Mouse (Mus musculus): ENCODE data around the gene Tirap. TPM values are rescaled to one million over a fixed set of nuclear protein-coding genes. Genes with fewer than 3 reads are reported as not detected.

The Tirap gene
- polyA plus RNA-seq, 1 experiment from 2014 or later: 12.0 TPM

DNA sequence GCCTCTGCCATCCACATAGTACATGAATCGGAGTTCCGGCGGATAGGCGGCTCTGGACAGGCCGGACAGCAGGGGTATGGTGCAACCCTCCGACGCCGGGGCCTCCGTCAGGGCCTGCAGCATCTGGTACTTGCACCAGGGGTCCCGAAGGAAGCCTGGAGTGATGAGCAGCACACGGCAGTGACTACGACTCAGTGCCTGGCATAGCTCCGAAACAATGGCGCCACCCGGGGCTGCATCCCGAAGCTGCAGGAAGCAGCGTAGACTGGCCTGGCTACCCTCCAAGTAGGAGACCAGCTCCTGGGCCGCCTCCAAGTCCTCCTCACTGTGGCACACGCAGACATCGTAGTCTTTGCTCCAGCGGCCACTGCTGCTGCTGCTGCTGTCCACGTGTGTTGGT, 11.4 kb downstream of the Tirap start:
- DNase-seq (peak; percentile 68), ATAC-seq (ENCODE audit: insufficient read depth) (peak; percentile 52; the same call in 1 of the 2 replicates)
- Histone ChIP-seq H3K4me1 (ENCODE audit: insufficient read depth) (no peaks in the 10 kb centered on the region), H3K27ac (ENCODE audit: low read depth) (no peak overlapping the region), H3K27me3 (ENCODE audit: insufficient read depth, low read length) (no peaks in the 10 kb centered on the region), H3K9ac (no peak overlapping the region), H3K4me3 (ENCODE audit: low read depth, low read length) (no peak overlapping the region), H3K4me2 (no peak overlapping the region), H3K9me3 (ENCODE audit: low read depth, low read length) (no peaks in the 10 kb centered on the region), H3K36me3 (ENCODE audit: insufficient read depth) (peaks cover 36% of the 10 kb centered on the region; the same call in 1 of the 2 replicates)
- TF ChIP-seq CTCF (IDR thresholded peaks at IDR 0.05; ENCODE audit: low read depth): no peak
- 73% methylated on average over 22 of the region's 22 CpGs for WGBS

DNA sequence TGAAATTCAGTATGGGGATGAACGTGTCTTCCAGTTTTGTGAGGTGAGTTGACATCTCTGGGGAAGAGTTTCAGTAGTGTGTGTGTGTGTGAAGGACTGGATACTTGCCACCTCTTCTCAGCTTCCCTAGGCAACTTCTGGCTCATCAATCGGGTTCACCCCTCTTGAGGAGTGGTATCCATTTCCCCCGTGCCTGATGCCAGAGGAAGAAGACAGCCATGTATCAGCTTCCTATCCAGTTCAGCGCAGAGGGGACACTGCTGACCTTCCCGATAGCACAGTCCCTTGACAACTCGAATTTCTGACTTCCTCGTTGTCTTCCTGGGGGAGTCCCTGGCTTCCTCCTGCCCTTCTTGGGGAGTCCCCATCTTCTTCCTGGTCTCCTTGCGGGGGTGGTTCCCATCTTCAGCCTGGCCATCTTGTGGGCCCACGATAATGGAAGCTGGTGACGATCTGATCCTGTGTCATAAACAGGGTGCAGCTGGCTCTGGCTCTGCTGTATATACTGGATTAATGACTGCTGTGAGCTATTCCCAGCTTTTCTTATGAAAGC, 12.7 kb downstream of the Tirap start:
- no peak overlapping the region for H3K4me3 ChIP-seq (ENCODE audit: low read depth, low read length)
- no peaks in the 10 kb centered on the region for H3K27me3 ChIP-seq (ENCODE audit: insufficient read depth, low read length)
- 74% methylated on average over 10 of the region's 10 CpGs for WGBS
- no peak overlapping the region for H3K27ac ChIP-seq (ENCODE audit: low read depth)
- TF ChIP-seq CTCF (IDR thresholded peaks at IDR 0.05; ENCODE audit: low read depth): no peak
- H3K9ac ChIP-seq: no peak overlapping the region
- H3K9me3 ChIP-seq (ENCODE audit: low read depth, low read length): no peaks in the 10 kb centered on the region
- peaks cover 36% of the 10 kb centered on the region; the same call in 1 of the 2 replicates for H3K36me3 ChIP-seq (ENCODE audit: insufficient read depth)
- DNase-seq (peak; percentile 24), ATAC-seq (ENCODE audit: insufficient read depth) (no peak)
- H3K4me1 ChIP-seq (ENCODE audit: insufficient read depth): no peaks in the 10 kb centered on the region
- H3K4me2 ChIP-seq: no peak overlapping the region

DNA sequence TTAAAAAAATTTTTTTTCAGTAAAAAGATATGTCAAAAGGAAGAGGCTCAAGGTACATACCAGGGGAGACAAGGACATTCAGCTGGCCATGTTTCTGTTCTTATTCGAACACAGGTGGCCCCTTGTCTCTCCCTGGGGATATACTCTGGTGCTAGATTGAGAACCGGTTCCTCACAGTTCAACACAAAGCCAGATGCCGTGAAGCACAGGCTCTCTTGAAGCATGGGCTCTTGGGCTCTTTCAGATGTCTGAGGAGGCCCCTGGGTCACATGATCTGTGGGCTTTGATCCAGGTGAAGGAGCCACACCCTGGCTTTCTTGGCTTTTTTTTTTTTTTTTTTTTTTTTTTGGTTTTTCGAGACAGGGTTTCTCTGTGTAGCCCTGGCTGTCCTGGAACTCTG, 13.7 kb downstream of the Tirap start:
- Histone ChIP-seq H3K27ac (ENCODE audit: low read depth) (no peak overlapping the region), H3K4me2 (no peak overlapping the region), H3K9me3 (ENCODE audit: low read depth, low read length) (no peaks in the 10 kb centered on the region), H3K27me3 (ENCODE audit: insufficient read depth, low read length) (no peaks in the 10 kb centered on the region), H3K36me3 (ENCODE audit: insufficient read depth) (peaks cover 35% of the 10 kb centered on the region; the same call in 1 of the 2 replicates), H3K9ac (no peak overlapping the region), H3K4me3 (ENCODE audit: low read depth, low read length) (no peak overlapping the region), H3K4me1 (ENCODE audit: insufficient read depth) (no peaks in the 10 kb centered on the region)
- no peak for DNase-seq
- no peak for TF ChIP-seq CTCF (IDR thresholded peaks at IDR 0.05; ENCODE audit: low read depth)
- ATAC-seq (ENCODE audit: insufficient read depth): no peak
- WGBS: 66% methylated on average over 4 of the region's 4 CpGs

DNA sequence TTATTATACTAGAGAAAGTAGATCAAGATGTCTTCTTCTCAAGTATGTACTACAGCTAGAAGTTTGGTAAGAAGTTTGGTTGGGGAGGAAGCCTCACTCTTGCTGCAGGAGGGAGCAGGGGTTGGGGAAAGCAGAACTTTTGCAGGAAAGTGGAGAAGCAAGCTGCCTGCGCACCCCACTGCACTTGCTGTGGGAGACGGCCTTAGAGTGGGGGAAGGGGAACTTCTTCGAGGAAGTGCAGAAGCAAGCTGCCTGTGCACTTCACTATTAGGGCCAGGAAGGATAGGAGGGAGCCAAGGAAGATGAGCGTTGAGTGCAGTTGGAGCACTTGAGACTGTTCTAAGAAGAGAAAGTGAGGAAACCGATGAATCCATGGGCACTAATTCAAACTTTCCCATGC, 16.7 kb downstream of the Tirap start:
- H3K27me3 ChIP-seq (ENCODE audit: insufficient read depth, low read length): no peaks in the 10 kb centered on the region
- ATAC-seq (ENCODE audit: insufficient read depth) (no peak), DNase-seq (no peak)
- H3K9me3 ChIP-seq (ENCODE audit: low read depth, low read length): no peaks in the 10 kb centered on the region
- H3K4me1 ChIP-seq (ENCODE audit: insufficient read depth): no peaks in the 10 kb centered on the region
- no peak overlapping the region for H3K4me3 ChIP-seq (ENCODE audit: low read depth, low read length)
- TF ChIP-seq CTCF (IDR thresholded peaks at IDR 0.05; ENCODE audit: low read depth): no peak
- peaks cover 15% of the 10 kb centered on the region; the same call in 1 of the 2 replicates for H3K36me3 ChIP-seq (ENCODE audit: insufficient read depth)
- WGBS: 60% methylated on average over 5 of the region's 5 CpGs
- H3K9ac ChIP-seq: no peak overlapping the region
- H3K4me2 ChIP-seq: no peak overlapping the region
- no peak overlapping the region for H3K27ac ChIP-seq (ENCODE audit: low read depth)

DNA sequence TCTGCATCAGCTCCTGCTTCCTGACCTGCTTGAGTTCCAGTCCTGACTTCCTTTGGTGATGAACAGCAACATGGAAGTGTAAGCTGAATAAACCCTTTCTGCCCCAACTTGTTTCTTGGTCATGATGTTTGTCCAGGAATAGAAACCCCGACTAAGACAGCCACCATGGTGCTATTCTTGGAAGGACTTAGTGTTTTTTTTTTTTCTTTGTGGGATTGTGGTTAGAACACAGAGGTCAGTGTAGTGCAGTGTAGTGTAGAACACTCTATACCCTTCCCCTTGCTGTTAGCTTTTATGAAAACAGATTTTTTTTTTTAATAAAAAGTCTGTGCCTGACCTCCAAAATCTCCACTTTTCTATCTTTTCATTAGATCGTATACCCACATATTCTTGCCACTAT, 17.3 kb downstream of the Tirap start:
- no peak overlapping the region for H3K4me2 ChIP-seq
- H3K4me3 ChIP-seq (ENCODE audit: low read depth, low read length): no peak overlapping the region
- H3K9me3 ChIP-seq (ENCODE audit: low read depth, low read length): no peaks in the 10 kb centered on the region
- peaks cover 11% of the 10 kb centered on the region; the same call in 1 of the 2 replicates for H3K36me3 ChIP-seq (ENCODE audit: insufficient read depth)
- H3K9ac ChIP-seq: no peak overlapping the region
- DNase-seq (no peak), ATAC-seq (ENCODE audit: insufficient read depth) (no peak)
- WGBS: 85% methylated on average over 2 of the region's 2 CpGs
- H3K4me1 ChIP-seq (ENCODE audit: insufficient read depth): no peaks in the 10 kb centered on the region
- no peak for TF ChIP-seq CTCF (IDR thresholded peaks at IDR 0.05; ENCODE audit: low read depth)
- no peaks in the 10 kb centered on the region for H3K27me3 ChIP-seq (ENCODE audit: insufficient read depth, low read length)
- no peak overlapping the region for H3K27ac ChIP-seq (ENCODE audit: low read depth)

DNA sequence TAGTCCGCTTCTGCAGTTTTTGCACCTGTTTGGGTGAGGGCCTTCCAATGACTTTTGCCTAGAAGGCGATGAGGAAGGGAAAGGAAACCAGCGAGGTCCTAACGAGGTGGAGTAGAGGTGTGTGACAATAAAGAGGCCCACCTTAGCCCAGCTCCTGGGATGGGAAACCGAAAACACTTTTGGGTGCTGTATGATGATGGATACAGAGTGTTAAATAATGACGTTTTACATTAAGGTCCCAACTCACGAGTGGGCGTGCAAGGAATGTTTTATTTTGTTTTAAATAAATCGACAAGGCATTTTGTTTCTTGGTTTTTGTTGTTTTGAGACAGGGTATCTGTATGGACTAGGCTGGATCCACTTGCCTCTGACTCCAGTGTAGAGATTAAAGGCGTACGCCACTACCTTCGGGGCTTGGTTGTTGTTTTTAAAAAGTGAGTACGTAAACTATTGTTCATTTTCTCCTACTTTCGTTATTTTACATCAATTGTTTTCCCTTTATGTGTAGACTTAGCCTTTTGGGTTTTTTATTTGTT, 23.9 kb downstream of the Tirap start:
- Histone ChIP-seq H3K4me2 (peak overlapping the region; percentile 95), H3K27me3 (ENCODE audit: insufficient read depth, low read length) (no peaks in the 10 kb centered on the region), H3K4me3 (ENCODE audit: low read depth, low read length) (peak overlapping the region; percentile 68), H3K9me3 (ENCODE audit: low read depth, low read length) (no peaks in the 10 kb centered on the region), H3K9ac (peak overlapping the region; percentile 64; the same call in 1 of the 2 replicates), H3K4me1 (ENCODE audit: insufficient read depth) (no peaks in the 10 kb centered on the region), H3K27ac (ENCODE audit: low read depth) (no peak overlapping the region), H3K36me3 (ENCODE audit: insufficient read depth) (no peaks in the 10 kb centered on the region)
- ATAC-seq (ENCODE audit: insufficient read depth) (no peak; the same call in 1 of the 2 replicates), DNase-seq (no peak)
- TF ChIP-seq CTCF (IDR thresholded peaks at IDR 0.05; ENCODE audit: low read depth): no peak
- WGBS: 47% methylated on average over 14 of the region's 14 CpGs

DNA sequence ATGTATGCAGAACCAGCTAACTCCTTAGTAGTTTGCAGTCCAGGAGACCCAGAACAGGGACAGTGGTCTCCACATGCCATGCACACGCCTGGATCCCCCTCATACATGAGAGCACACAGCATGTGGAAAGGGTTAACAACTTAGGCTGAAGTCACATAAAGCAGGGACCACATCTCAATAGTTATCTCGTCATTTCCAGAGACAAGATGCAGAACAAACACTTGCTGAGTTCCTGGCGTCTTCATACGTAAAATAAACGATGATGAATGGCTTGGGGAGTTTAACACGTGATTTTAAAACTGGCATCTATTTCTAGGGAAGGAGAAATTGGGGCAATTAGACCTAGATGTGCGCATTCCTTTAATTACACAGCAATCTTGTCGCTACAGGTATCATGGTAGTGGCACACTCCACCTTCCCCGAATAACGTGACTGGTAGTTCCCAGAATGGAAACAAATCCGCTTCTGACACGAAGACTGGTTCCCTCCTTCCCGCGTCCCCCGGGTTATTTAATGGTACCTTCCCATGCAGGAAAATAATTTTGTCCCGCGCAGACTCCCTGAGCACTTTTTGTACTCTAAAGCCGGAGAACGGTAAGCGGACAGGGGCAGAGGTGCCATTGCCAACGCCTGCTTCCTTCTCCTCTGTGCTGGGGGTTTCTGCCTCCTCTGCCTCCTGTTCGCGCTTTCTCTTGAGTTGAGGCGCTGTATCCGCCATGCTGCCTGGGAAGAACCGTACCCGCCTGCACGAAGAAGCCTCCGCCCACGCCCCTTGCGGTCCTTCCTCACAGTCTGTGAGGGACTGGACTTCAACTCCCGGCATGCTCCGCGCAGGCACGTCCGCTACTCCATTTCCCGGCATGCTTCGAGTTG, 24.6 kb downstream of the Tirap start, which contains the start of gene Dcps:
Dcps (minus strand) TSS at position 811 of the 873 bp plus-strand sequence.
- no peaks in the 10 kb centered on the region for H3K4me1 ChIP-seq (ENCODE audit: insufficient read depth)
- peaks cover 6% of the 10 kb centered on the region; the same call in 1 of the 2 replicates for H3K36me3 ChIP-seq (ENCODE audit: insufficient read depth)
- peak; percentile 96 for DNase-seq
- ATAC-seq (ENCODE audit: insufficient read depth): peak; percentile 99
- H3K27me3 ChIP-seq (ENCODE audit: insufficient read depth, low read length): no peaks in the 10 kb centered on the region
- H3K9ac ChIP-seq: peak within 1 kb of the TSS; percentile 64
- peak within 1 kb of the TSS; percentile 68 for H3K4me3 ChIP-seq (ENCODE audit: low read depth, low read length)
- under 1% methylated on average over 38 of the region's 38 CpGs for WGBS
- H3K27ac ChIP-seq (ENCODE audit: low read depth): peak within 1 kb of the TSS; percentile 81
- H3K4me2 ChIP-seq: peak within 1 kb of the TSS; percentile 95
- TF ChIP-seq CTCF (IDR thresholded peaks at IDR 0.05; ENCODE audit: low read depth): peak; percentile 29; the same call in 1 of the 2 replicates
- H3K9me3 ChIP-seq (ENCODE audit: low read depth, low read length): no peaks in the 10 kb centered on the region
